Mouse (Mus musculus) CH12.LX (cell line): ENCODE data around the gene Clmp.

ENCODE experiments used
- CTCF ChIP-seq, 2 experiments: IDR thresholded peaks in 1 of 2; conservative IDR thresholded peaks in 1 of 2; 2 replicates each; pipeline ENCODE4 v1.5.1; 2011 to 2012; ENCODE audit warnings: low read depth in 2 of 2, low read length in 2 of 2, improper control_type of control experiment in 1 of 2, inconsistent platforms in 1 of 2, mild to moderate bottlenecking in 1 of 2, moderate library complexity in 1 of 2
- E2F4 ChIP-seq: IDR thresholded peaks from 2 replicates; pipeline ENCODE4 v1.6.1; 2011; ENCODE audit warnings: low read depth, low read length, improper control_type of control experiment; ENCODE audit not compliant: insufficient replicate concordance
- ELF1 ChIP-seq: IDR thresholded peaks from 2 replicates; pipeline ENCODE4 v1.6.1; 2014; ENCODE audit warnings: low read depth, mild to moderate bottlenecking, inconsistent platforms, low read length, improper control_type of control experiment
- MAX ChIP-seq: IDR thresholded peaks from 2 replicates; pipeline ENCODE4 v1.6.1; 2011; ENCODE audit warnings: low read length, improper control_type of control experiment
- MXI1 ChIP-seq: IDR thresholded peaks from 2 replicates; pipeline ENCODE4 v1.6.1; 2011; ENCODE audit warnings: mild to moderate bottlenecking, low read depth, low read length, improper control_type of control experiment
- NRF1 ChIP-seq: IDR thresholded peaks from 2 replicates; pipeline ENCODE4 v1.6.1; 2014; ENCODE audit warnings: low read depth, mild to moderate bottlenecking, inconsistent platforms, low read length, improper control_type of control experiment, moderate library complexity
- POLR2A ChIP-seq: IDR thresholded peaks from 2 replicates; pipeline ENCODE4 v1.6.1; 2011; ENCODE audit warnings: low read depth, mild to moderate bottlenecking, improper control_type of control experiment, low read length
- SMC3 ChIP-seq: IDR thresholded peaks from 2 replicates; pipeline ENCODE4 v1.6.1; 2011; ENCODE audit warnings: low read depth, low read length, improper control_type of control experiment
- UBTF ChIP-seq: IDR thresholded peaks from 2 replicates; pipeline ENCODE4 v1.6.1; 2012; ENCODE audit warnings: low read depth, mild to moderate bottlenecking, inconsistent platforms, low read length, improper control_type of control experiment, moderate library complexity

DNA sequence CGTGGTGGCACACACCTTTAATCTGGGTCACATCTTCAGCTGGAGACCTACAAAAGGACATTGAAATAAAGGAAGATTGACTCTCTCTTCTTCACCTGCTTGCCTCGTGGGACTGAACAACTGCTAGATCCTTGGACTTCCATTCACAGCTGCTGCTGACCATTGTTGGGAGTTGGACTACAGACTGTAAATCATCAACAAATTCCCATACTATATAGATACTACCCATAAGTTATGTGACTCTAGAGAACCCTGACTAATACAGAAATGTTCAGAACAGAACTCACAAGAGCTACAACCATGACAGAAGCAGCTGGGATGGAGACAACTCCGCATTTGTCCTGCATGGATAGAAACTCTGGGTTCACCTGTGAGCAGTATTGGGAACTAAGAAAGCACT is 15.4 kb upstream of the Clmp start, which contains the start of gene Gm21915:
- TF ChIP-seq MAX: no peak
- TF ChIP-seq POLR2A: no peak
- no peak for TF ChIP-seq UBTF
- no peak for TF ChIP-seq ELF1
- no peak for TF ChIP-seq MXI1
- no peak for TF ChIP-seq E2F4
- TF ChIP-seq SMC3: no peak
- no peak for TF ChIP-seq NRF1
- TF ChIP-seq CTCF (conservative IDR thresholded peaks at IDR 0.05 in 1 of 2, IDR thresholded peaks at IDR 0.05 in 1 of 2; ENCODE audit: low read depth in 2 of 2, low read length in 2 of 2): no peak
